Mouse (Mus musculus): ENCODE data around the gene Pbx4.

Gene Pbx4

GRCm38 (mm10) chr8:69794901-69795300, 37.4 kb upstream of the Pbx4 start:
- Histone ChIP-seq H3K36me3 (ENCODE audit: insufficient read depth, low read length) (peaks cover 79% of the 10 kb centered on the region), H3K4me3 (replicated peaks; ENCODE audit: low read length) (no peak overlapping the region)

GRCm38 (mm10) chr8:69796721-69797345, 35.5 kb upstream of the Pbx4 start:
- Histone ChIP-seq H3K9me3 (ENCODE audit: low read length) (no peaks in the 10 kb centered on the region), H3K4me1 (replicated peaks; ENCODE audit: low read depth, low read length) (peaks cover 32% of the 10 kb centered on the region), H3K27me3 (ENCODE audit: insufficient read depth, low read length) (no peaks in the 10 kb centered on the region), H3K36me3 (ENCODE audit: insufficient read depth, low read length) (peaks cover 98% of the 10 kb centered on the region), H3K4me3 (replicated peaks; ENCODE audit: low read length) (no peak overlapping the region)
- TF ChIP-seq CTCF (conservative IDR thresholded peaks at IDR 0.05; ENCODE audit: low read length) (no peak), NANOG (IDR thresholded peaks at IDR 0.05; ENCODE audit: borderline replicate concordance, low read length) (no peak), POU5F1 (IDR thresholded peaks at IDR 0.05; ENCODE audit: borderline replicate concordance, low read length) (no peak)

More at GRCm38 (mm10) chr8:69794901-69795300, 37.4 kb upstream of the Pbx4 start:
- H3K4me1 ChIP-seq (replicated peaks; ENCODE audit: low read depth, low read length), result peaks cover 37% of the 10 kb centered on the region
- TF ChIP-seq POU5F1 (IDR thresholded peaks at IDR 0.05; ENCODE audit: borderline replicate concordance, low read length) (no peak), NANOG (IDR thresholded peaks at IDR 0.05; ENCODE audit: borderline replicate concordance, low read length) (no peak), CTCF (conservative IDR thresholded peaks at IDR 0.05; ENCODE audit: low read length) (no peak)
- no peaks in the 10 kb centered on the region for H3K9me3 ChIP-seq (ENCODE audit: low read length)
- H3K27me3 ChIP-seq (ENCODE audit: insufficient read depth, low read length), result no peaks in the 10 kb centered on the region

GRCm38 (mm10) chr8:69797661-69798060, 34.6 kb upstream of the Pbx4 start:
- H3K4me3 ChIP-seq (replicated peaks; ENCODE audit: low read length), result no peak overlapping the region
- peaks cover 24% of the 10 kb centered on the region for H3K4me1 ChIP-seq (replicated peaks; ENCODE audit: low read depth, low read length)
- H3K36me3 ChIP-seq (ENCODE audit: insufficient read depth, low read length), result peaks cover 100% of the 10 kb centered on the region
- no peaks in the 10 kb centered on the region for H3K9me3 ChIP-seq (ENCODE audit: low read length)
- no peak for TF ChIP-seq CTCF (conservative IDR thresholded peaks at IDR 0.05; ENCODE audit: low read length)
- no peak for TF ChIP-seq NANOG (IDR thresholded peaks at IDR 0.05; ENCODE audit: borderline replicate concordance, low read length)
- no peak for TF ChIP-seq POU5F1 (IDR thresholded peaks at IDR 0.05; ENCODE audit: borderline replicate concordance, low read length)
- no peaks in the 10 kb centered on the region for H3K27me3 ChIP-seq (ENCODE audit: insufficient read depth, low read length)

- H3K4me1 ChIP-seq (replicated peaks; ENCODE audit: low read depth, low read length), result peaks cover 15% of the 10 kb centered on the region; the same call in 1 of the 2 replicates
- TF ChIP-seq CTCF (conservative IDR thresholded peaks at IDR 0.05; ENCODE audit: low read length), result no peak
- no peak for TF ChIP-seq NANOG (IDR thresholded peaks at IDR 0.05; ENCODE audit: borderline replicate concordance, low read length)
- no peak for TF ChIP-seq POU5F1 (IDR thresholded peaks at IDR 0.05; ENCODE audit: borderline replicate concordance, low read length)
- peaks cover 100% of the 10 kb centered on the region for H3K36me3 ChIP-seq (ENCODE audit: insufficient read depth, low read length)
- H3K9me3 ChIP-seq (ENCODE audit: low read length), result no peaks in the 10 kb centered on the region
- H3K27me3 ChIP-seq (ENCODE audit: insufficient read depth, low read length), result no peaks in the 10 kb centered on the region
- no peak overlapping the region for H3K4me3 ChIP-seq (replicated peaks; ENCODE audit: low read length)
Observed at GRCm38 (mm10) chr8:69799261-69799660, 33.0 kb upstream of the Pbx4 start.

GRCm38 (mm10) chr8:69799946-69800345, 32.3 kb upstream of the Pbx4 start:
- peaks cover 100% of the 10 kb centered on the region for H3K36me3 ChIP-seq (ENCODE audit: insufficient read depth, low read length)
- H3K4me3 ChIP-seq (replicated peaks; ENCODE audit: low read length), result no peak overlapping the region
- H3K9me3 ChIP-seq (ENCODE audit: low read length), result no peaks in the 10 kb centered on the region
- peaks cover 14% of the 10 kb centered on the region; the same call in 1 of the 2 replicates for H3K4me1 ChIP-seq (replicated peaks; ENCODE audit: low read depth, low read length)
- no peaks in the 10 kb centered on the region for H3K27me3 ChIP-seq (ENCODE audit: insufficient read depth, low read length)
- TF ChIP-seq POU5F1 (IDR thresholded peaks at IDR 0.05; ENCODE audit: borderline replicate concordance, low read length) (no peak), CTCF (conservative IDR thresholded peaks at IDR 0.05; ENCODE audit: low read length) (no peak), NANOG (IDR thresholded peaks at IDR 0.05; ENCODE audit: borderline replicate concordance, low read length) (no peak)

- no peak for TF ChIP-seq POU5F1 (IDR thresholded peaks at IDR 0.05; ENCODE audit: borderline replicate concordance, low read length)
- TF ChIP-seq NANOG (IDR thresholded peaks at IDR 0.05; ENCODE audit: borderline replicate concordance, low read length), result no peak
- TF ChIP-seq CTCF (conservative IDR thresholded peaks at IDR 0.05; ENCODE audit: low read length), result no peak
- H3K4me1 ChIP-seq (replicated peaks; ENCODE audit: low read depth, low read length), result peaks cover 21% of the 10 kb centered on the region
Observed at GRCm38 (mm10) chr8:69801796-69802195, 30.5 kb upstream of the Pbx4 start.

GRCm38 (mm10) chr8:69802216-69802615, 30.1 kb upstream of the Pbx4 start:
- Histone ChIP-seq H3K4me3 (replicated peaks; ENCODE audit: low read length) (no peak overlapping the region), H3K27me3 (ENCODE audit: insufficient read depth, low read length) (no peaks in the 10 kb centered on the region), H3K4me1 (replicated peaks; ENCODE audit: low read depth, low read length) (peaks cover 21% of the 10 kb centered on the region), H3K9me3 (ENCODE audit: low read length) (no peaks in the 10 kb centered on the region), H3K36me3 (ENCODE audit: insufficient read depth, low read length) (peaks cover 100% of the 10 kb centered on the region)
- no peak for TF ChIP-seq CTCF (conservative IDR thresholded peaks at IDR 0.05; ENCODE audit: low read length)

More at GRCm38 (mm10) chr8:69801796-69802195, 30.5 kb upstream of the Pbx4 start:
- H3K27me3 ChIP-seq (ENCODE audit: insufficient read depth, low read length), result no peaks in the 10 kb centered on the region
- H3K4me3 ChIP-seq (replicated peaks; ENCODE audit: low read length), result no peak overlapping the region
- H3K36me3 ChIP-seq (ENCODE audit: insufficient read depth, low read length), result peaks cover 100% of the 10 kb centered on the region
- no peaks in the 10 kb centered on the region for H3K9me3 ChIP-seq (ENCODE audit: low read length)

- Histone ChIP-seq H3K36me3 (ENCODE audit: insufficient read depth, low read length) (peaks cover 100% of the 10 kb centered on the region), H3K9me3 (ENCODE audit: low read length) (no peaks in the 10 kb centered on the region), H3K4me1 (replicated peaks; ENCODE audit: low read depth, low read length) (peaks cover 33% of the 10 kb centered on the region), H3K4me3 (replicated peaks; ENCODE audit: low read length) (no peak overlapping the region), H3K27me3 (ENCODE audit: insufficient read depth, low read length) (no peaks in the 10 kb centered on the region)
- TF ChIP-seq CTCF (conservative IDR thresholded peaks at IDR 0.05; ENCODE audit: low read length) (no peak), NANOG (IDR thresholded peaks at IDR 0.05; ENCODE audit: borderline replicate concordance, low read length) (no peak), POU5F1 (IDR thresholded peaks at IDR 0.05; ENCODE audit: borderline replicate concordance, low read length) (no peak)
Observed at GRCm38 (mm10) chr8:69803366-69803765, 28.9 kb upstream of the Pbx4 start.

- Histone ChIP-seq H3K4me1 (replicated peaks; ENCODE audit: low read depth, low read length) (peaks cover 41% of the 10 kb centered on the region), H3K9me3 (ENCODE audit: low read length) (no peaks in the 10 kb centered on the region), H3K4me3 (replicated peaks; ENCODE audit: low read length) (no peak overlapping the region), H3K27me3 (ENCODE audit: insufficient read depth, low read length) (peaks cover under 1% of the 10 kb centered on the region; the same call in 1 of the 2 replicates), H3K36me3 (ENCODE audit: insufficient read depth, low read length) (peaks cover 89% of the 10 kb centered on the region)
- TF ChIP-seq CTCF (conservative IDR thresholded peaks at IDR 0.05; ENCODE audit: low read length), result no peak
- TF ChIP-seq POU5F1 (IDR thresholded peaks at IDR 0.05; ENCODE audit: borderline replicate concordance, low read length), result no peak
- TF ChIP-seq NANOG (IDR thresholded peaks at IDR 0.05; ENCODE audit: borderline replicate concordance, low read length), result no peak
Observed at GRCm38 (mm10) chr8:69804537-69804936, 27.8 kb upstream of the Pbx4 start.

All from E14TG2a.4 (cell line).